7 mouse cellular contexts compared by ENCODE assay signal in the genomic region with DNA sequence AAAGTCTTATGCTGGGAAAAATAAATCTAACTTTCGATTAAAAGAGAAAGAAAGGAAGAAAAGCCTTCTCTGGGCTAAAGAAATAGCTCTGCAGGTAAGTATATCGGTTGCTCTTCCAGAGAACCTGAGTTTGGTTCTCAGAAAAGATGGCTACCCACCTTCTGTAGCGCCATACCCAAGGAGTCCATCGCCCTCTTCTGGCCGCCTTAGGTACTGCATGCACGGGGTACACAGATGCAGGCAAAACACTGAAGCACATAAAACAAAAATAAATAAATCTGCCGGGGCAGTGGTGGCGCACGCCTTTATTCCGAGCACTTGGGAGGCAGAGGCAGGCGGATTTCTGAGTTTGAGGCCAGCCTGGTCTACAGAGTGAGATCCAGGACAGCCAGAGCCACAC. TPM values are rescaled to one million over a fixed set of nuclear protein-coding genes. Genes with fewer than 3 reads are reported as not detected.
DNase-seq lines count a peak whose midpoint lies in the region; ATAC-seq and TF ChIP-seq lines count a peak whose summit lies in the region.

No protein-coding gene starts in this region.

- no peak overlapping the region for H3K4me3 ChIP-seq in embryonic fibroblast, embryonic 13.5 days (ENCODE audit: insufficient read depth, low read length)
- no peak overlapping the region for H3K4me3 ChIP-seq in lung, postnatal 0 days (ENCODE audit: low read depth, low read length)
- H3K4me3 ChIP-seq in testis, adult 2 months (ENCODE audit: control insufficient read depth, low read depth, low read length), result no peak overlapping the region

- H3K4me1 ChIP-seq in embryonic fibroblast, embryonic 13.5 days (ENCODE audit: control insufficient read depth, insufficient read depth, low read length), result no peaks in the 10 kb centered on the region
- H3K4me1 ChIP-seq in lung, postnatal 0 days (ENCODE audit: insufficient read depth, low read depth, low read length), result no peaks in the 10 kb centered on the region
- H3K4me1 ChIP-seq in testis, adult 2 months (ENCODE audit: control insufficient read depth, insufficient read depth, low read length), result peaks cover 2% of the 10 kb centered on the region

- peak; percentile 77 for TF ChIP-seq CTCF in Patski (IDR thresholded peaks at IDR 0.05)
- peak; percentile 74; the same call in 1 of the 2 replicates for TF ChIP-seq CTCF in embryonic fibroblast, embryonic 13.5 days (IDR thresholded peaks at IDR 0.05; ENCODE audit: borderline replicate concordance, insufficient read depth, low read length)
- TF ChIP-seq CTCF in lung, postnatal 0 days (IDR thresholded peaks at IDR 0.05), result peak; percentile 88
- peak; percentile 96 for TF ChIP-seq CTCF in testis, adult 2 months (IDR thresholded peaks at IDR 0.05; ENCODE audit: control insufficient read depth, insufficient read depth, insufficient replicate concordance, low read depth, low read length)

- no peak for TF ChIP-seq POLR2A in embryonic fibroblast, embryonic 13.5 days (IDR thresholded peaks at IDR 0.05; ENCODE audit: low read depth, low read length)
- TF ChIP-seq POLR2A in testis, adult 2 months (IDR thresholded peaks at IDR 0.05; ENCODE audit: control insufficient read depth, low read depth, low read length), result no peak

- 43% methylated on average over 11 of the region's 11 CpGs for WGBS in lung, postnatal 0 days

- no peak overlapping the region for H3K9ac ChIP-seq in lung, postnatal 0 days (replicated peaks; ENCODE audit: low read depth)

- ATAC-seq in Patski, result no peak
- no peak for ATAC-seq in lung, postnatal 0 days

- in situ Hi-C loops in Patski (cut with MboI; ENCODE audit: low pct_unique_long_range_greater_than_20kb), result loop anchor here (5.0 to 10.0 kb wide), 2 partner anchors 36 to 328 kb away; a partner anchor contains a TSS

- CTCF ChIA-PET in Patski (lab: Charles Lee), result interaction anchor here (0.8 to 1.1 kb wide), 2 partner anchors 55 to 58 kb away, joined by 3 read pairs; no protein-coding TSS in a partner anchor

- peak; percentile 28 for DNase-seq in layer of hippocampus, adult 11-12 months (ENCODE audit: low spot score)
- no peak for DNase-seq in layer of hippocampus, postnatal 36 days
- DNase-seq in CD8-positive naive resting alpha-beta T cell, adult 2 months (ENCODE audit: low read depth in 2 of 2, low spot score in 2 of 2), result peak; percentile 76 to 77
- no peak for DNase-seq in Patski (ENCODE audit: low read depth, low spot score)
- peak; percentile 34 for DNase-seq in lung, postnatal 0 days (ENCODE audit: low spot score)

- POLR2A ChIA-PET in Patski (lab: Charles Lee), result no interaction called here

- no peaks in the 10 kb centered on the region for H3K27me3 ChIP-seq in Patski
- no peaks in the 10 kb centered on the region for H3K27me3 ChIP-seq in lung, postnatal 0 days (replicated peaks; ENCODE audit: insufficient read depth, low read length)
- no peaks in the 10 kb centered on the region for H3K27me3 ChIP-seq in testis, adult 2 months (ENCODE audit: control insufficient read depth, insufficient read depth, low read length)

- no peaks in the 10 kb centered on the region for H3K36me3 ChIP-seq in lung, postnatal 0 days (ENCODE audit: insufficient read depth, low read length)
- H3K36me3 ChIP-seq in testis, adult 2 months (ENCODE audit: control insufficient read depth, insufficient read depth, low read length), result no peaks in the 10 kb centered on the region

- no peaks in the 10 kb centered on the region for H3K9me3 ChIP-seq in lung, postnatal 0 days (ENCODE audit: low read length)

- no peak overlapping the region for H3K27ac ChIP-seq in embryonic fibroblast, embryonic 13.5 days (ENCODE audit: insufficient read depth, low read length)
- no peak overlapping the region for H3K27ac ChIP-seq in lung, postnatal 0 days (ENCODE audit: low read length)
- no peak overlapping the region for H3K27ac ChIP-seq in testis, adult 2 months (ENCODE audit: control insufficient read depth, insufficient read depth, low read depth, low read length)

- H3K4me2 ChIP-seq in lung, postnatal 0 days (replicated peaks; ENCODE audit: low read depth, low read length), result no peak overlapping the region

- no peak for TF ChIP-seq EP300 in lung, postnatal 0 days (IDR thresholded peaks at IDR 0.05)

RNA-seq across cellular contexts. Expression of a gene that starts 15.9 kb away (rescaled TPM):
- 1 to 10 TPM; 3.3 to 3.7 TPM for total RNA-seq in layer of hippocampus, postnatal 36 days (2021)
- polyA plus RNA-seq in Patski (2021), result 6.8 TPM
- 10.2 and 19.3 TPM in 2 replicates for polyA plus RNA-seq in embryonic fibroblast, embryonic 13.5 days (2011; ENCODE audit: insufficient read length, low read depth, missing spikeins)
- 2.1 and 2.2 TPM in 2 replicates for polyA plus RNA-seq in lung, postnatal 0 days (2015; fragmentation: Nextera tagmentation; extraction: Ambion mirVana)
- 5.4 and 6.4 TPM in 2 replicates for polyA plus RNA-seq in testis, adult 2 months (2012; rRNA removed)

RNA-seq across cellular contexts. Expression of a gene that starts 28.7 kb away (rescaled TPM):
- total RNA-seq in layer of hippocampus, postnatal 36 days (2021), result not detected
- not detected for polyA plus RNA-seq in Patski (2021)
- polyA plus RNA-seq in embryonic fibroblast, embryonic 13.5 days (2011; ENCODE audit: insufficient read length, low read depth, missing spikeins), result not detected in 2 replicates
- not detected in 2 replicates for polyA plus RNA-seq in lung, postnatal 0 days (2015; fragmentation: Nextera tagmentation; extraction: Ambion mirVana)
- polyA plus RNA-seq in testis, adult 2 months (2012; rRNA removed), result not detected in 2 replicates

RNA-seq across cellular contexts. Expression of a gene that starts 51.8 kb away (rescaled TPM):
- 10 to 100 TPM; 65.1 to 68.9 TPM for total RNA-seq in layer of hippocampus, postnatal 36 days (2021)
- polyA plus RNA-seq in Patski (2021), result 18.3 TPM
- 65.1 and 78.0 TPM in 2 replicates for polyA plus RNA-seq in embryonic fibroblast, embryonic 13.5 days (2011; ENCODE audit: insufficient read length, low read depth, missing spikeins)
- polyA plus RNA-seq in lung, postnatal 0 days (2015; fragmentation: Nextera tagmentation; extraction: Ambion mirVana), result 27.8 and 29.9 TPM in 2 replicates
- polyA plus RNA-seq in testis, adult 2 months (2012; rRNA removed), result 3.8 and 4.9 TPM in 2 replicates

Comparison
In these comparisons a context has a peak if more than half of its experiments do, and no peak if none do; other contexts are left out.
1. DNase-seq: peak in layer of hippocampus, adult 11-12 months (single experiment), CD8-positive naive resting alpha-beta T cell, adult 2 months (2 of 2) and lung, postnatal 0 days (single experiment); none in layer of hippocampus, postnatal 36 days (0 of 2) and Patski (single experiment).
2. Peak in every context shown above with its lines, with median percentiles within 50 percentile points of each other: CTCF ChIP-seq.